In genomic region chr5:76152956-76153355, GRCm38 (mm10) we compare ENCODE assay signal across 33 mouse cellular contexts.
"Had no signal": no experiment of that assay in that cellular context is flagged by ENCODE, and none has a peak within 500 bp of the region (broad histone marks: within the 10 kb centered on the region; RNA-seq: fewer than 3 reads in every experiment).

No protein-coding gene starts in this region.

- H3K27ac ChIP-seq: heart, embryonic 13.5 days; heart, embryonic 15.5 days; hindbrain, embryonic 10.5 days; hindbrain, embryonic 12.5 days; hindbrain, embryonic 13.5 days; hindbrain, embryonic 14.5 days; hindbrain, embryonic 15.5 days; hindbrain, postnatal 0 days; intestine, embryonic 15.5 days; kidney, embryonic 15.5 days; kidney, postnatal 0 days; layer of hippocampus, adult 2 months; left cerebral cortex, adult 2 months had no signal

- H3K9me3 ChIP-seq: heart, embryonic 13.5 days; heart, embryonic 15.5 days; hindbrain, embryonic 12.5 days; hindbrain, embryonic 13.5 days; hindbrain, embryonic 15.5 days; intestine, embryonic 15.5 days; kidney, embryonic 15.5 days had no signal

- H3K4me1 ChIP-seq: hindbrain, embryonic 10.5 days; hindbrain, embryonic 12.5 days; hindbrain, embryonic 13.5 days; hindbrain, embryonic 15.5 days; kidney, embryonic 15.5 days had no signal

- H3K9ac ChIP-seq: heart, embryonic 12.5 days; heart, embryonic 13.5 days; heart, embryonic 15.5 days; hindbrain, embryonic 12.5 days; hindbrain, embryonic 13.5 days; hindbrain, embryonic 14.5 days; hindbrain, embryonic 15.5 days; intestine, embryonic 15.5 days; kidney, embryonic 15.5 days had no signal

- H3K27me3 ChIP-seq: heart, embryonic 12.5 days; heart, embryonic 13.5 days; heart, embryonic 15.5 days; hindbrain, embryonic 12.5 days; hindbrain, embryonic 13.5 days; hindbrain, embryonic 15.5 days; intestine, embryonic 15.5 days; kidney, embryonic 15.5 days had no signal

- H3K4me2 ChIP-seq: heart, embryonic 11.5 days; heart, embryonic 12.5 days; heart, embryonic 13.5 days; heart, embryonic 15.5 days; hindbrain, embryonic 12.5 days; hindbrain, embryonic 13.5 days; hindbrain, embryonic 14.5 days; hindbrain, embryonic 15.5 days; intestine, embryonic 15.5 days; kidney, embryonic 15.5 days had no signal

- H3K4me3 ChIP-seq: heart, embryonic 12.5 days; heart, embryonic 13.5 days; heart, embryonic 15.5 days; hindbrain, embryonic 10.5 days; hindbrain, embryonic 12.5 days; hindbrain, embryonic 13.5 days; hindbrain, embryonic 15.5 days; intestine, embryonic 15.5 days; kidney, embryonic 15.5 days; layer of hippocampus, adult 2 months; left cerebral cortex, adult 2 months had no signal

- DNase-seq: heart, postnatal 10 days; heart, postnatal 14 days; kidney, adult 11 months; kidney, adult 18-20 months; kidney, adult 2 months; kidney, adult 8-10 months; kidney, adult 9 months; kidney, postnatal 10 days; kidney, postnatal 14 days; kidney, postnatal 25 days; kidney, postnatal 36 days; kidney, postnatal 4 days; layer of hippocampus, adult 9-11 months; layer of hippocampus, postnatal 36 days had no signal

- ATAC-seq: hindbrain, embryonic 16.5 days; hindbrain, postnatal 0 days; inflammation-experienced regulatory T-cells, adult 6 months; intestine, embryonic 15.5 days; intestine, embryonic 16.5 days; intestine, postnatal 0 days had no signal
